In the genomic region with DNA sequence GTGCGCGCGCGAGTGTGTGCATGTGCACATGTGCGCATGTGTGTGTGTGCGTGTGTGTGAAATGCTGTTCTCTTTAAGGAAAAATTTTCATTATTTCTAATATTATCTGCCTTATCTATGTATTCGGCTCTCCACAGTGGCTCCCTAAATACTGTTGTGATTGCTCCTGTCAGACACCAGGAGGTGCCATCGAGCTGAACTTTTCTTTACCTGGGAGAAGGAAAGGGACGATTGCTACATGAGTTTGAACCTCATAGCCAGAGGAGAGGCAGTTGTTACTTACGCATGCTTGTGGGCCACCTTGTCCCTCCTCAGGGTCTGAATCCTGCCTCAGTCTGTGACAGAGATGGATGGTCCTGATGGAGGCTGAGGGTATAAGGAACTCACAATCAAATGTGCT, we compare ENCODE assay signal across 10 mouse cellular contexts. TPM values are rescaled to one million over a fixed set of nuclear protein-coding genes. Genes with fewer than 3 reads are reported as not detected.
DNase-seq lines count a peak whose midpoint lies in the region; ATAC-seq lines count a peak whose summit lies in the region.
"Had no signal": no experiment of that assay in that cellular context is flagged by ENCODE, and none has a peak within 500 bp of the region (broad histone marks: within the 10 kb centered on the region; RNA-seq: fewer than 3 reads in every experiment).

No protein-coding gene starts in this region.

- no peaks in the 10 kb centered on the region for H3K9me3 ChIP-seq in midbrain, embryonic 10.5 days (replicated peaks)
- no peaks in the 10 kb centered on the region for H3K9me3 ChIP-seq in midbrain, embryonic 16.5 days (replicated peaks; ENCODE audit: control insufficient read depth, low read length, poor library complexity, severe bottlenecking)
- no peaks in the 10 kb centered on the region for H3K9me3 ChIP-seq in liver, embryonic 11.5 days (ENCODE audit: control insufficient read depth, low read length)

- no peaks in the 10 kb centered on the region for H3K36me3 ChIP-seq in midbrain, embryonic 10.5 days
- H3K36me3 ChIP-seq in midbrain, embryonic 16.5 days (ENCODE audit: control insufficient read depth, insufficient read depth, low read length): no peaks in the 10 kb centered on the region
- H3K36me3 ChIP-seq in liver, embryonic 11.5 days (ENCODE audit: control insufficient read depth, insufficient read depth, low read length): no peaks in the 10 kb centered on the region

- no peak overlapping the region for H3K9ac ChIP-seq in midbrain, embryonic 16.5 days (ENCODE audit: low read depth, low read length)
- H3K9ac ChIP-seq in liver, embryonic 11.5 days (ENCODE audit: low read depth, low read length): no peak overlapping the region

- peaks cover 10% of the 10 kb centered on the region; the same call in 1 of the 2 replicates for H3K4me1 ChIP-seq in midbrain, embryonic 10.5 days
- H3K4me1 ChIP-seq in midbrain, embryonic 16.5 days (ENCODE audit: control insufficient read depth, insufficient read depth, low read length): no peaks in the 10 kb centered on the region
- peaks cover 6% of the 10 kb centered on the region for H3K4me1 ChIP-seq in liver, embryonic 11.5 days (replicated peaks; ENCODE audit: control insufficient read depth, insufficient read depth, low read length)

- H3K27me3 ChIP-seq in midbrain, embryonic 10.5 days (ENCODE audit: low read depth, poor library complexity, severe bottlenecking): no peaks in the 10 kb centered on the region
- no peaks in the 10 kb centered on the region for H3K27me3 ChIP-seq in midbrain, embryonic 16.5 days (ENCODE audit: control insufficient read depth, insufficient read depth, low read depth, low read length)
- no peaks in the 10 kb centered on the region for H3K27me3 ChIP-seq in liver, embryonic 11.5 days (replicated peaks; ENCODE audit: control insufficient read depth, insufficient read depth, low read length)

- ATAC-seq in midbrain, embryonic 16.5 days: no peak
- peak; percentile 73 for ATAC-seq in granulocyte monocyte progenitor cell, adult 5-6 weeks (replicated peaks; ENCODE audit: poor library complexity, severe bottlenecking)
- ATAC-seq in liver, embryonic 11.5 days (replicated peaks; ENCODE audit: low FRiP score): 0 out of 2 replicates have a peak, but pooled peaks have one; percentile 11

- WGBS in midbrain, embryonic 10.5 days: 62% methylated on average over 10 of the region's 10 CpGs
- 59% methylated on average over 10 of the region's 10 CpGs for WGBS in midbrain, embryonic 16.5 days
- 57% methylated on average over 10 of the region's 10 CpGs for WGBS in liver, embryonic 11.5 days

- H3K4me3 ChIP-seq in midbrain, embryonic 10.5 days: no peak overlapping the region
- no peak overlapping the region for H3K4me3 ChIP-seq in midbrain, embryonic 16.5 days (ENCODE audit: low read depth, low read length)
- no peak overlapping the region for H3K4me3 ChIP-seq in liver, embryonic 11.5 days (ENCODE audit: low read depth, low read length)

- DNase-seq in adrenal gland, adult 18-20 months (ENCODE audit: low spot score in 2 of 2): peak; percentile 28 to 38
- DNase-seq in adrenal gland, postnatal 4 days (ENCODE audit: low spot score in 2 of 2): no peak
- peak; percentile 22 for DNase-seq in midbrain, embryonic 10.5 days (ENCODE audit: low spot score)
- DNase-seq in adrenal gland, postnatal 36 days: peak; percentile 26 to 40
- DNase-seq in liver, embryonic 11.5 days (ENCODE audit: low spot score): no peak
- peak; percentile 35 for DNase-seq in retina, postnatal 7 days (ENCODE audit: low read depth, low spot score)

- no peak overlapping the region for H3K27ac ChIP-seq in midbrain, embryonic 10.5 days (replicated peaks)
- no peak overlapping the region for H3K27ac ChIP-seq in midbrain, embryonic 16.5 days (ENCODE audit: low read length)
- no peak overlapping the region for H3K27ac ChIP-seq in liver, embryonic 11.5 days (ENCODE audit: low read depth, low read length)

- H3K4me2 ChIP-seq in midbrain, embryonic 16.5 days (ENCODE audit: low read length): no peak overlapping the region
- no peak overlapping the region for H3K4me2 ChIP-seq in liver, embryonic 11.5 days

RNA-seq across cellular contexts. Expression of gene Slc2a7, which starts 24.5 kb away (rescaled TPM):
- total RNA-seq in adrenal gland, adult 18-20 months (2021): not detected
- total RNA-seq in adrenal gland, postnatal 4 days (2021): not detected
- not detected in 2 replicates for polyA plus RNA-seq in midbrain, embryonic 10.5 days (2016; fragmentation: Nextera tagmentation; extraction: Ambion mirVana)
- not detected in 2 replicates for polyA plus RNA-seq in midbrain, embryonic 16.5 days (2015; fragmentation: Nextera tagmentation; extraction: Ambion mirVana)
- not detected for total RNA-seq in adrenal gland, postnatal 36 days (2021)
- total RNA-seq in granulocyte monocyte progenitor cell, adult 5-6 weeks (2014; fragmentation: Nextera tagmentation): not detected in 2 replicates
- not detected in 2 replicates for total RNA-seq in granulocyte monocyte progenitor cell, adult 5-6 weeks (2017)
- polyA plus RNA-seq in liver, embryonic 11.5 days (2014; fragmentation: Nextera tagmentation; extraction: Ambion mirVana): not detected in 2 replicates
- polyA plus RNA-seq: C2C12; gonadal fat pad, adult 2 months had no signal

RNA-seq across cellular contexts. Expression of gene Car6, which starts 27.9 kb away (rescaled TPM):
- total RNA-seq in adrenal gland, adult 18-20 months (2021): 1 to 10 TPM; 1.4 to 2.5 TPM
- not detected for total RNA-seq in adrenal gland, postnatal 4 days (2021)
- 0.12 TPM in 1 of 2 replicates, not detected in the other for polyA plus RNA-seq in midbrain, embryonic 10.5 days (2016; fragmentation: Nextera tagmentation; extraction: Ambion mirVana)
- polyA plus RNA-seq in midbrain, embryonic 16.5 days (2015; fragmentation: Nextera tagmentation; extraction: Ambion mirVana): not detected in 2 replicates
- 1 to 10 TPM in 1 of 2 experiments, under 1 TPM in 1; 0.79 to 1.6 TPM for total RNA-seq in adrenal gland, postnatal 36 days (2021)
- total RNA-seq in granulocyte monocyte progenitor cell, adult 5-6 weeks (2014; fragmentation: Nextera tagmentation): not detected in 2 replicates
- not detected in 2 replicates for total RNA-seq in granulocyte monocyte progenitor cell, adult 5-6 weeks (2017)
- polyA plus RNA-seq in liver, embryonic 11.5 days (2014; fragmentation: Nextera tagmentation; extraction: Ambion mirVana): not detected in 2 replicates

RNA-seq across cellular contexts. Expression of gene Slc2a5, which starts 54.2 kb away (rescaled TPM):
- total RNA-seq in adrenal gland, adult 18-20 months (2021): 10 to 100 TPM in 1 of 2 experiments, 1 to 10 TPM in 1; 5.9 to 30.2 TPM
- total RNA-seq in adrenal gland, postnatal 4 days (2021): 1 to 10 TPM in 1 of 2 experiments, under 1 TPM in 1; 0.73 to 3.5 TPM
- polyA plus RNA-seq in midbrain, embryonic 10.5 days (2016; fragmentation: Nextera tagmentation; extraction: Ambion mirVana): 1.3 and 1.8 TPM in 2 replicates
- 2.1 and 2.9 TPM in 2 replicates for polyA plus RNA-seq in midbrain, embryonic 16.5 days (2015; fragmentation: Nextera tagmentation; extraction: Ambion mirVana)
- total RNA-seq in adrenal gland, postnatal 36 days (2021): 1 to 10 TPM; 3.7 to 8.5 TPM
- not detected in 2 replicates for total RNA-seq in granulocyte monocyte progenitor cell, adult 5-6 weeks (2014; fragmentation: Nextera tagmentation)
- not detected in 2 replicates for total RNA-seq in granulocyte monocyte progenitor cell, adult 5-6 weeks (2017)
- 0.14 and 0.48 TPM in 2 replicates for polyA plus RNA-seq in liver, embryonic 11.5 days (2014; fragmentation: Nextera tagmentation; extraction: Ambion mirVana)
- polyA plus RNA-seq: C2C12 had no signal

Comparison
In these comparisons a context has a peak if more than half of its experiments do, and no peak if none do; other contexts are left out.
1. DNase-seq: peak in adrenal gland, adult 18-20 months (2 of 2), midbrain, embryonic 10.5 days (single experiment), adrenal gland, postnatal 36 days (2 of 2) and retina, postnatal 7 days (single experiment); none in adrenal gland, postnatal 4 days (0 of 2) and liver, embryonic 11.5 days (single experiment).